Mouse (Mus musculus): ENCODE measurements around the gene Ddc. TPM values are rescaled to one million over a fixed set of nuclear protein-coding genes. Genes with fewer than 3 reads are reported as not detected.
A peak's percentile ranks its signal among the peaks of the same experiment; 100 is the strongest.

The Ddc gene
- polyA plus RNA-seq, 1 experiment from 2014 or later: 15.4 TPM

- Histone ChIP-seq H3K4me2 (no peak overlapping the region), H3K4me1 (peaks cover 12% of the 10 kb centered on the region; the same call in 1 of the 2 replicates), H3K4me3 (no peak overlapping the region), H3K27ac (peak overlapping the region; percentile 31; the same call in 1 of the 2 replicates), H3K36me3 (peaks cover 88% of the 10 kb centered on the region), H3K9me3 (no peaks in the 10 kb centered on the region), H3K27me3 (no peaks in the 10 kb centered on the region), H3K9ac (no peak overlapping the region)
- ATAC-seq (ENCODE audit: borderline replicate concordance, extremely low read depth, low FRiP score, low TSS enrichment): no peak
- 65% methylated on average over 8 of the region's 8 CpGs for WGBS
Observed at GRCm38 (mm10) chr11:11934808-11935207, 36.9 kb upstream of the Ddc start.

GRCm38 (mm10) chr11:11932102-11932789 lies 34.3 kb upstream of the Ddc start:
- Histone ChIP-seq H3K9me3 (no peaks in the 10 kb centered on the region), H3K9ac (no peak overlapping the region)
- WGBS: 51% methylated on average over 11 of the region's 11 CpGs

GRCm38 (mm10) chr11:11931688-11932087 lies 33.7 kb upstream of the Ddc start:
- H3K4me1 ChIP-seq: peaks cover 12% of the 10 kb centered on the region; the same call in 1 of the 2 replicates
- H3K27ac ChIP-seq: no peak overlapping the region; the same call in 1 of the 2 replicates
- no peak overlapping the region for H3K9ac ChIP-seq
- peaks cover 66% of the 10 kb centered on the region for H3K36me3 ChIP-seq
- 65% methylated on average over 5 of the region's 5 CpGs for WGBS
- H3K9me3 ChIP-seq: no peaks in the 10 kb centered on the region
- no peak overlapping the region for H3K4me2 ChIP-seq
- H3K27me3 ChIP-seq: no peaks in the 10 kb centered on the region
- H3K4me3 ChIP-seq: no peak overlapping the region
- ATAC-seq (ENCODE audit: borderline replicate concordance, extremely low read depth, low FRiP score, low TSS enrichment): no peak

More at GRCm38 (mm10) chr11:11932102-11932789, 34.3 kb upstream of the Ddc start:
- Histone ChIP-seq H3K4me1 (peaks cover 12% of the 10 kb centered on the region; the same call in 1 of the 2 replicates), H3K27me3 (no peaks in the 10 kb centered on the region), H3K4me3 (no peak overlapping the region), H3K27ac (no peak overlapping the region; the same call in 1 of the 2 replicates), H3K36me3 (peaks cover 71% of the 10 kb centered on the region), H3K4me2 (no peak overlapping the region)
- peak; percentile 13; the same call in 1 of the 2 replicates for ATAC-seq (ENCODE audit: borderline replicate concordance, extremely low read depth, low FRiP score, low TSS enrichment)

GRCm38 (mm10) chr11:11930527-11930926 lies 32.6 kb upstream of the Ddc start:
- H3K27ac ChIP-seq: no peak overlapping the region
- no peaks in the 10 kb centered on the region for H3K27me3 ChIP-seq
- H3K4me3 ChIP-seq: no peak overlapping the region
- no peak overlapping the region for H3K4me2 ChIP-seq
- WGBS: 77% methylated on average over 11 of the region's 11 CpGs
- H3K36me3 ChIP-seq: peaks cover 56% of the 10 kb centered on the region
- ATAC-seq (ENCODE audit: borderline replicate concordance, extremely low read depth, low FRiP score, low TSS enrichment): no peak
- H3K9ac ChIP-seq: no peak overlapping the region
- H3K4me1 ChIP-seq: peaks cover 12% of the 10 kb centered on the region; the same call in 1 of the 2 replicates
- no peaks in the 10 kb centered on the region for H3K9me3 ChIP-seq

GRCm38 (mm10) chr11:11929059-11929458 lies 31.1 kb upstream of the Ddc start:
- Histone ChIP-seq H3K27ac (no peak overlapping the region), H3K36me3 (peaks cover 41% of the 10 kb centered on the region), H3K4me2 (no peak overlapping the region), H3K9ac (no peak overlapping the region), H3K27me3 (no peaks in the 10 kb centered on the region), H3K4me3 (no peak overlapping the region), H3K4me1 (peaks cover 12% of the 10 kb centered on the region; the same call in 1 of the 2 replicates), H3K9me3 (no peaks in the 10 kb centered on the region)
- 88% methylated on average over 3 of the region's 3 CpGs for WGBS
- ATAC-seq (ENCODE audit: borderline replicate concordance, extremely low read depth, low FRiP score, low TSS enrichment): no peak

GRCm38 (mm10) chr11:11928586-11928985 lies 30.6 kb upstream of the Ddc start:
- H3K4me1 ChIP-seq: peaks cover 12% of the 10 kb centered on the region; the same call in 1 of the 2 replicates
- no peak for ATAC-seq (ENCODE audit: borderline replicate concordance, extremely low read depth, low FRiP score, low TSS enrichment)
- H3K9me3 ChIP-seq: no peaks in the 10 kb centered on the region
- H3K4me2 ChIP-seq: no peak overlapping the region
- no peak overlapping the region for H3K9ac ChIP-seq
- WGBS: 83% methylated on average over 2 of the region's 2 CpGs
- H3K27me3 ChIP-seq: no peaks in the 10 kb centered on the region
- peaks cover 37% of the 10 kb centered on the region for H3K36me3 ChIP-seq
- H3K4me3 ChIP-seq: no peak overlapping the region
- H3K27ac ChIP-seq: no peak overlapping the region

- 66% methylated on average over 3 of the region's 3 CpGs for WGBS
Observed at GRCm38 (mm10) chr11:11923900-11924299, 26.0 kb upstream of the Ddc start.

GRCm38 (mm10) chr11:11923345-11923744 lies 25.4 kb upstream of the Ddc start:
- Histone ChIP-seq H3K27me3 (no peaks in the 10 kb centered on the region), H3K9ac (no peak overlapping the region), H3K36me3 (no peaks in the 10 kb centered on the region), H3K4me2 (no peak overlapping the region), H3K4me3 (no peak overlapping the region), H3K9me3 (no peaks in the 10 kb centered on the region), H3K4me1 (no peaks in the 10 kb centered on the region), H3K27ac (no peak overlapping the region)
- 75% methylated on average over 3 of the region's 3 CpGs for WGBS
- no peak; the same call in 1 of the 2 replicates for ATAC-seq (ENCODE audit: borderline replicate concordance, extremely low read depth, low FRiP score, low TSS enrichment)

More at GRCm38 (mm10) chr11:11923900-11924299, 26.0 kb upstream of the Ddc start:
- no peaks in the 10 kb centered on the region for H3K9me3 ChIP-seq
- H3K9ac ChIP-seq: no peak overlapping the region
- ATAC-seq (ENCODE audit: borderline replicate concordance, extremely low read depth, low FRiP score, low TSS enrichment): no peak
- H3K4me3 ChIP-seq: no peak overlapping the region
- no peak overlapping the region for H3K27ac ChIP-seq
- H3K4me2 ChIP-seq: no peak overlapping the region
- no peaks in the 10 kb centered on the region for H3K4me1 ChIP-seq
- no peaks in the 10 kb centered on the region; the same call in 1 of the 2 replicates for H3K36me3 ChIP-seq
- H3K27me3 ChIP-seq: no peaks in the 10 kb centered on the region

- no peaks in the 10 kb centered on the region for H3K9me3 ChIP-seq
- H3K36me3 ChIP-seq: no peaks in the 10 kb centered on the region
- WGBS: 89% methylated on average over 2 of the region's 2 CpGs
- H3K4me1 ChIP-seq: no peaks in the 10 kb centered on the region
- H3K27ac ChIP-seq: no peak overlapping the region
- no peak overlapping the region for H3K9ac ChIP-seq
- no peak for ATAC-seq (ENCODE audit: borderline replicate concordance, extremely low read depth, low FRiP score, low TSS enrichment)
- H3K4me3 ChIP-seq: no peak overlapping the region
- no peaks in the 10 kb centered on the region for H3K27me3 ChIP-seq
- H3K4me2 ChIP-seq: no peak overlapping the region
Observed at GRCm38 (mm10) chr11:11922106-11922505, 24.2 kb upstream of the Ddc start.

GRCm38 (mm10) chr11:11907703-11908413 lies 9.9 kb upstream of the Ddc start:
- Histone ChIP-seq H3K4me2 (no peak overlapping the region), H3K9ac (no peak overlapping the region), H3K27me3 (no peaks in the 10 kb centered on the region), H3K4me3 (no peak overlapping the region), H3K27ac (peak overlapping the region; percentile 88), H3K36me3 (no peaks in the 10 kb centered on the region), H3K9me3 (no peaks in the 10 kb centered on the region), H3K4me1 (peaks cover 10% of the 10 kb centered on the region; the same call in 1 of the 2 replicates)
- WGBS: 27% methylated on average over 7 of the region's 7 CpGs
- ATAC-seq (ENCODE audit: borderline replicate concordance, extremely low read depth, low FRiP score, low TSS enrichment): peak; percentile 71; the same call in 1 of the 2 replicates

GRCm38 (mm10) chr11:11905518-11905917 lies 7.6 kb upstream of the Ddc start:
- Histone ChIP-seq H3K27me3 (no peaks in the 10 kb centered on the region), H3K36me3 (no peaks in the 10 kb centered on the region), H3K4me1 (peaks cover 15% of the 10 kb centered on the region; the same call in 1 of the 2 replicates), H3K9ac (no peak overlapping the region), H3K4me3 (no peak overlapping the region), H3K9me3 (no peaks in the 10 kb centered on the region), H3K4me2 (no peak overlapping the region), H3K27ac (no peak overlapping the region)
- ATAC-seq (ENCODE audit: borderline replicate concordance, extremely low read depth, low FRiP score, low TSS enrichment): no peak

- Histone ChIP-seq H3K9me3 (no peaks in the 10 kb centered on the region), H3K4me3 (no peak overlapping the region), H3K4me1 (peaks cover 15% of the 10 kb centered on the region; the same call in 1 of the 2 replicates), H3K4me2 (no peak overlapping the region), H3K27ac (no peak overlapping the region), H3K9ac (no peak overlapping the region), H3K36me3 (no peaks in the 10 kb centered on the region), H3K27me3 (no peaks in the 10 kb centered on the region)
- 69% methylated on average over 5 of the region's 5 CpGs for WGBS
- ATAC-seq (ENCODE audit: borderline replicate concordance, extremely low read depth, low FRiP score, low TSS enrichment): no peak
Observed at GRCm38 (mm10) chr11:11904995-11905394, 7.1 kb upstream of the Ddc start.

All from lung, embryonic 15.5 days (tissue).